Mouse (Mus musculus) right cerebral cortex, postnatal 25 days (tissue): ENCODE results near the gene Rpl6.
"Not testable (repeated sequence)": the region's sequence is repeated elsewhere in the genome, so short reads cannot be mapped to it uniquely, and the experiment has no call there.

ENCODE experiments used
- DNase-seq: peaks from one replicate; pipeline ENCODE4 v3.0.0; 2022

The Rpl6 gene

GRCm38 (mm10) chr5:121197337-121197736 is 6.9 kb upstream of the Rpl6 start:
- DNase-seq: no peak

GRCm38 (mm10) chr5:121198376-121198775 is 5.9 kb upstream of the Rpl6 start:
- DNase-seq: no peak

GRCm38 (mm10) chr5:121201739-121202138 is 2.5 kb upstream of the Rpl6 start:
- DNase-seq: no peak

GRCm38 (mm10) chr5:121202467-121202866 is 1.8 kb upstream of the Rpl6 start:
- DNase-seq: no peak

GRCm38 (mm10) chr5:121205537-121206130 is 1.4 kb downstream of the Rpl6 start:
- not testable (repeated sequence) for DNase-seq

- no peak for DNase-seq
These were observed 2.3 kb downstream of the Rpl6 start for GRCm38 (mm10) chr5:121206540-121206939.

- no peak for DNase-seq
These were observed 2.7 kb downstream of the Rpl6 start for GRCm38 (mm10) chr5:121206984-121207383.

GRCm38 (mm10) chr5:121209755-121210600 is 5.7 kb downstream of the Rpl6 start:
- DNase-seq: no peak

- DNase-seq: no peak
These were observed 6.3 kb downstream of the Rpl6 start for GRCm38 (mm10) chr5:121210601-121210924.

- DNase-seq: no peak
These were observed 7.8 kb downstream of the Rpl6 start for GRCm38 (mm10) chr5:121212108-121212507.

GRCm38 (mm10) chr5:121214707-121215106 is 10.4 kb downstream of the Rpl6 start:
- no peak for DNase-seq

GRCm38 (mm10) chr5:121215380-121216125 is 11.3 kb downstream of the Rpl6 start:
- peak; percentile 56 for DNase-seq

- no peak for DNase-seq
These were observed 11.8 kb downstream of the Rpl6 start for GRCm38 (mm10) chr5:121216126-121216446.

- not testable (repeated sequence) for DNase-seq
These were observed 12.5 kb downstream of the Rpl6 start for GRCm38 (mm10) chr5:121216584-121217312.

- no peak for DNase-seq
These were observed 13.0 kb downstream of the Rpl6 start for GRCm38 (mm10) chr5:121217313-121217634.

GRCm38 (mm10) chr5:121219190-121219589 is 14.9 kb downstream of the Rpl6 start:
- DNase-seq: no peak

- DNase-seq: peak; percentile 93
These were observed 15.9 kb downstream of the Rpl6 start, which contains the start of gene Hectd4 for GRCm38 (mm10) chr5:121219980-121220731. Hectd4 (plus strand) TSS chr5:121220219.

- DNase-seq: no peak
These were observed 16.5 kb downstream of the Rpl6 start for GRCm38 (mm10) chr5:121220732-121221301.

- no peak for DNase-seq
These were observed 17.1 kb downstream of the Rpl6 start for GRCm38 (mm10) chr5:121221328-121221850.

GRCm38 (mm10) chr5:121224020-121224419 is 19.7 kb downstream of the Rpl6 start:
- not testable (repeated sequence) for DNase-seq

- no peak for DNase-seq
These were observed 20.6 kb downstream of the Rpl6 start for GRCm38 (mm10) chr5:121224856-121225255.

GRCm38 (mm10) chr5:121225854-121226253 is 21.6 kb downstream of the Rpl6 start:
- no peak for DNase-seq
